Mouse (Mus musculus): ENCODE measurements around the gene Plekhh1. TPM values are rescaled to one million over a fixed set of nuclear protein-coding genes. Genes with fewer than 3 reads are reported as not detected.
A peak's percentile ranks its signal among the peaks of the same experiment; 100 is the strongest.
"Not testable (repeated sequence)": the region's sequence is repeated elsewhere in the genome, so short reads cannot be mapped to it uniquely, and the experiment has no call there.

The Plekhh1 gene
- total RNA-seq (2021): 1 to 10 TPM; 1.3 to 2.3 TPM
- long read RNA-seq, experiment 1: 0 reads
- long read RNA-seq, experiment 2: 0 reads

GRCm38 (mm10) chr12:79028911-79029861 is at the start of gene Plekhh1:
Gene Plekhh1, plus strand, starts transcription at chr12:79029163.
- DNase-seq: peak; percentile 30

DNA sequence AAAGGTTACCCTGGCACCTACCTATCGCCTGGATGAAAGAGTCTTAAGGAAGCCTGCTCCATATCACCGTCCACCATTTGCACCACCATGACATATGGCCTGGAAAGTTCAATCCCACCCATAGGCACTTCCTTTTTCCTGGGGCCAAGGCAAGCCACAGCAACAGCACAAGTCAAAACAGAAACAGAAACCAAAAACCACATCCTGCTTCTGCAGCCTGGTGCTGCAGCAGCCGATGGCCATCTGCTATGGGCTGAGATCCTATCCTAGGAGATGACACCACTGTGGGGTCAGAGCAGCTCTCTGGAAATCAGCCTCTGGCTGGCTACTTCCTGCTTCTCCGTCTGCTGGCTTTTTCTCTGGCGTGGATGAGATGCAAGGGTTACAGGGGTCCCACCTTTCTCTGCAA is 48.3 kb upstream of the Plekhh1 start:
- peak; percentile 58 for DNase-seq

- no peak for DNase-seq
Observed at GRCm38 (mm10) chr12:78981131-78981530, 47.8 kb upstream of the Plekhh1 start.

GRCm38 (mm10) chr12:78981938-78982825 is 46.8 kb upstream of the Plekhh1 start:
- peak; percentile 53 for DNase-seq

DNA sequence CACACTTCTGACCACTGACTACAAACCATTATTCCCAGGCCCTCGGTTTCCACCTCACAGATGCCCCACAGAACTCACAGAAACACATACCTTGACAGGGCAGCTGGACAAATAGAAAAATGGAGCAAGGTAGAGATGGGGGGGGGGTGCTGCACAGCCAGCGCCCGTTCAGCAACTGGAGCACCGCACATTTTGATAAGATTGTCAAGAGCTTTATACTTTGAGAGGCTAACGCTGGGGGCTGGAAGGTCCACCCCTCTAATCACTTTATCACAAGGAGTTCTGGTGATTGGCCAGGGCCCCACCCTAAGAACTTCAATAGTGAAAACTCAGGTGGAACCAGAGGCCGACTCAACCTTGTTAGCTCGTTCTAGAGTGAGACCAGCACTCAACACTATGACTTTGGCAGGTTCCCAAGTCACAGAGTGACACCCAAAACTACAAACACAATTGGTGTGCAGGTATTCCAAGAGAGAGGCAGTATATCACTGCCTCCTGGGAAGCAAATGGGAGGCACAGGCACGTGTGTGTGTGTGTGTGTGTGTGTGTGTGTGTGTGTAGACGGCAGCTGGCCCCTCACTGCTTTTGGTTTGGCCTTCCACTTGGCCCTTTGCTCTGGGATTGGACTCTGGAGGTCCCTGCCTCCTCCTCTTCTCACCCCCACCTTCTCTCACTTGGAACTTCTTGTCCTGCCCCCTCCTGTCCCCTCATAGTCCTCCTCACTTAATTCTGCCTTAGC is 45.5 kb upstream of the Plekhh1 start:
- no peak for DNase-seq

GRCm38 (mm10) chr12:78984035-78984432 is 44.9 kb upstream of the Plekhh1 start:
- DNase-seq: peak; percentile 79

- DNase-seq: peak; percentile 35
Observed at GRCm38 (mm10) chr12:78987581-78988081, 41.3 kb upstream of the Plekhh1 start.

- no peak for DNase-seq
Observed at GRCm38 (mm10) chr12:78996271-78996670, 32.7 kb upstream of the Plekhh1 start.

DNA sequence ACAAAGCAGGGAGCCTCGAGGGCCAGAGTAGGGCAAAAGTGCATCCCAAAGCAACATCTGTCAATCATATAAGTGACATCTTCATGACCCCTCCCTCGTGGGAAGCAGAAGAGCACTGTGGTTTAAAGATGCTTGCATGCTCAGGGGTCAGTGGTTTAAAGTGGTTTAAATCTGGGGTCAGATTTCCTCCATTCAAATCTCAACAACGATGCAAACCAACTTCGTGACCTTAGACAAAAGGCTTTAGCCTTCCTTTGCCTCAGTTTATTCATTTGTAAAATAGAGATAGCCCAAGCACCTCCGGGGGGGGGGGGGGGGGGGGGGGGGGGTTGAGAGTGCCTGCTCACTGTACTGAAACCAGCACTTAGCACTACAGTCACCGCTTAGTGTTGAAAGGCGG is 32.3 kb upstream of the Plekhh1 start:
- DNase-seq: no peak

GRCm38 (mm10) chr12:79002406-79002805 is 26.6 kb upstream of the Plekhh1 start:
- DNase-seq: no peak

- no peak for DNase-seq
Observed at GRCm38 (mm10) chr12:79002978-79003377, 26.0 kb upstream of the Plekhh1 start.

DNA sequence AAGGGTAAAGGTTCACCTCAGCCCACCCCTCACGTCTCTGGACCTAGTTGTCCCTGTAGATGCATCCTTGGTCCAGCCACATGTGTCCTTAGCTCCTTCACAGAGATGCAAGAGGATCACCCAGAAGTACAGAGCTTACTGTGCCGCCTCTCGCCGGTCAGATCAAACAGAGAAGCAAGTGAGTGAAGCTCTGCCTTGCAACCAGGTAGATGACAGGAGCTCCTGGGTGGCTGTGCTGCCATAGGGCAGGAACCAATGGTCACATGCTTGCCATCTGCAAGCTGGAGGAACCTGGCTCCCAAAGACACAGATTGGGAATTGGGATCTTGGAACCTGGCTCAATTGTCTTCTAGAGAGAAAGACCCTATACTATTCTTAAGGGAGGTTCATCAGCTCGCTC is 23.5 kb upstream of the Plekhh1 start:
- no peak for DNase-seq

DNA sequence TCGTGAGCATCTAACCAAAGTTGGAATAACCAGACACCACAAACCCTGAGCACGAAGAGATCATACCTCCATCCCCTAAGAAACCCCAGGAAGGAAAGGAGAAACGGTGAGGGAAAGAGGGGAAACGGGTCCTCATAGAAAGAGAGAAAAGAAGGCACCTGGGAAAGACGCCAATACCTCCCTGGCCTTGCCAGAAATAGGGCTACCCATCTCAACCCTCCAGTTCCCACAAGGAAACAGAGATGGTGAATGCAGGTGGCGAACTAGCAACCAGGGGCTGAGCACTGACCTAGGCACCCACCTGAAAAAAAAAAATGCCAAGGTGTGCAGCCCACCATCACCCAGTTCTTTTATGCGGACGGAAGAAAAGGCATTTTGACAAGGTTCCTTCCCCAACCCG is 22.9 kb upstream of the Plekhh1 start:
- no peak for DNase-seq

GRCm38 (mm10) chr12:79006478-79007125 is 22.4 kb upstream of the Plekhh1 start:
- DNase-seq: peak; percentile 30

- peak; percentile 46 for DNase-seq
Observed at GRCm38 (mm10) chr12:79007126-79007753, 21.7 kb upstream of the Plekhh1 start, which contains the start of gene Tmem229b. Gene Tmem229b, minus strand, starts transcription at chr12:79007627.

GRCm38 (mm10) chr12:79010569-79010968 is 18.4 kb upstream of the Plekhh1 start:
- DNase-seq: no peak

DNA sequence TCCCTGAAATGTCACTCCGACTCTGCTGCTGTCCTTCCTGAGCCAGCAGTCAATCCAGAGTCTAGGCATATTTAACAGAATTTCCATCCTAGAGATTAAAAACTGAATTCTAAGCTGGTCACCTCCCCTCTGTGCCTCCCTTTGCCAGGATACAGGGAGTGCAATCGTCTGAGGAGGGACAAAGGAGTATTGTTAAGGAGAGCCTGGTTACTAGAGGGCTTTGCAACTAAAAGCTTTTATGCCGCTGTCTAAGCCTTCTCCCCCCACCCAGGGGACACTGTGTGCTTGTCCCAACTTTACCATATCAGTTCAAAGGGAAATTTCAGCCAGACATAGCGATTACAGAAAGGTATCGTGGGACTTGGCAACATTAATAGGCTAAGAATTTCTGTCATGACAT is 12.9 kb upstream of the Plekhh1 start:
- DNase-seq: no peak

DNA sequence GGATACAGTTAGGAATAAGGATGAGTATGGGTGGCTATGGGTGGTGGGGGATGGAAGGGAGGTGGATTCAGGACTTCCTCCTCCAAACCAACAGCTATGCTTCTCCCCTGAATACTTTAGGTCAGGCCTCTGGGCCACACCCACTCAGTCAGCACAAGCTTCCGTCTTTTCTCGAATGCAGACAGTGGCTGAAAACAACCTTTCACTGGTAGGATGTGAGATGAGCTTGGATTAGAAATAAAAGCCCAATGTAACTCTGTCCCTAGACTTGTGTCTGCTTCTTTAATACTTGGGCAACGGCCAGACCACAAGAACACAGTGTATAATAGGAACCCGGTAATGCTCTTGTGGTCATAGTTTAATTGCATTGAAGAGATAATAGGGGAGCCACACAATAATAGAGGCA is 11.0 kb upstream of the Plekhh1 start:
- no peak for DNase-seq

DNA sequence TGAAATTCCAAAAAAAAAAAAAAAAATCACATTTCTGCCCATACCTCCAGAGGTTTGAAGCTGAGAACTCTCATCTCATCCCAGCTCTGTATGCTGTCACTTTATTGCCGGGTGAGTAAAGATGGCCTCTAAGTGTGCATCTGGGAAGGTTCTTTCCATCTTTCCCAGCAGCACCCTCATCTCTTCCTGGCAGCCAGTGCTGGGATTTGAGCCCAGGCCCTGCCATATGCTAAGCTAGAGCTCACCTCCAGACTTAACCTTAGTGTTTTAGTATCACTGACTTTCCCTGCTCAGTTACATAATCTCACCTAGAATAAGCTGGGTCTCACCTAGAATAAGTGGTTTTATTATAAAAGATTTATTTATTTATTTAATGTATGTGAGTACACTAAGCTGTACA is 7.1 kb upstream of the Plekhh1 start:
- DNase-seq: no peak

- DNase-seq: peak; percentile 37
Observed at GRCm38 (mm10) chr12:79022882-79023281, 6.1 kb upstream of the Plekhh1 start.

GRCm38 (mm10) chr12:79027526-79027925 is 1.4 kb upstream of the Plekhh1 start:
- DNase-seq: not testable (repeated sequence)

Measured in gastrocnemius, postnatal 25 days (tissue).